In genomic region chr11:72892623-72893022, GRCm38 (mm10) we compare ENCODE assay signal across 21 mouse cellular contexts.
DNase-seq lines count a peak whose midpoint lies in the region; ATAC-seq and TF ChIP-seq lines count a peak whose summit lies in the region.
"Had no signal": no experiment of that assay in that cellular context is flagged by ENCODE, and none has a peak within 500 bp of the region (broad histone marks: within the 10 kb centered on the region; RNA-seq: fewer than 3 reads in every experiment).

No protein-coding gene starts in this region.

- peaks cover 31% of the 10 kb centered on the region; the same call in 1 of the 2 replicates for H3K36me3 ChIP-seq in lung, postnatal 0 days (ENCODE audit: insufficient read depth, low read length)
- peaks cover 25% of the 10 kb centered on the region for H3K36me3 ChIP-seq in stomach, postnatal 0 days (ENCODE audit: control insufficient read depth, insufficient read depth, low read length)
- H3K36me3 ChIP-seq in intestine, postnatal 0 days (ENCODE audit: control insufficient read depth, insufficient read depth): peaks cover 73% of the 10 kb centered on the region

- no peaks in the 10 kb centered on the region for H3K27me3 ChIP-seq in lung, postnatal 0 days (replicated peaks; ENCODE audit: insufficient read depth, low read length)
- no peaks in the 10 kb centered on the region for H3K27me3 ChIP-seq in stomach, postnatal 0 days (ENCODE audit: control insufficient read depth, insufficient read depth, low read length)
- H3K27me3 ChIP-seq in intestine, postnatal 0 days (replicated peaks; ENCODE audit: control insufficient read depth, insufficient read depth, low read length): no peaks in the 10 kb centered on the region
- H3K27me3 ChIP-seq: CH12.LX, Patski had no signal

- no peak for TF ChIP-seq EP300 in lung, postnatal 0 days (IDR thresholded peaks at IDR 0.05)
- TF ChIP-seq EP300 in stomach, postnatal 0 days (optimal IDR thresholded peaks at IDR 0.05): no peak

- WGBS in large intestine, adult 2 months: 61% methylated on average over 1 of the region's 1 CpGs
- 88% methylated on average over 1 of the region's 1 CpGs for WGBS in lung, postnatal 0 days
- 83% methylated on average over 1 of the region's 1 CpGs for WGBS in stomach, postnatal 0 days
- WGBS in intestine, postnatal 0 days: 69% methylated on average over 1 of the region's 1 CpGs

- no peak for TF ChIP-seq CTCF in lung, postnatal 0 days (IDR thresholded peaks at IDR 0.05)
- TF ChIP-seq CTCF in stomach, postnatal 0 days (IDR thresholded peaks at IDR 0.05; ENCODE audit: low read depth): no peak
- no peak for TF ChIP-seq CTCF in intestine, postnatal 0 days (IDR thresholded peaks at IDR 0.05; ENCODE audit: low read depth)

- H3K9me3 ChIP-seq in lung, postnatal 0 days (ENCODE audit: low read length): no peaks in the 10 kb centered on the region
- H3K9me3 ChIP-seq in stomach, postnatal 0 days (ENCODE audit: control insufficient read depth, low read length): no peaks in the 10 kb centered on the region
- no peaks in the 10 kb centered on the region for H3K9me3 ChIP-seq in intestine, postnatal 0 days (ENCODE audit: control insufficient read depth)
- H3K9me3 ChIP-seq: G1E had no signal

- no peaks in the 10 kb centered on the region for H3K4me1 ChIP-seq in lung, postnatal 0 days (ENCODE audit: insufficient read depth, low read depth, low read length)
- no peaks in the 10 kb centered on the region for H3K4me1 ChIP-seq in stomach, postnatal 0 days (replicated peaks; ENCODE audit: control insufficient read depth, insufficient read depth)
- no peaks in the 10 kb centered on the region for H3K4me1 ChIP-seq in intestine, postnatal 0 days (replicated peaks; ENCODE audit: control insufficient read depth, insufficient read depth, low read length)

- H3K27ac ChIP-seq in lung, postnatal 0 days (ENCODE audit: low read length): no peak overlapping the region
- H3K27ac ChIP-seq in stomach, postnatal 0 days (replicated peaks): no peak overlapping the region
- H3K27ac ChIP-seq in intestine, postnatal 0 days (ENCODE audit: low read depth, low read length): no peak overlapping the region

- peak; percentile 55 for DNase-seq in fat pad, adult 2 months (ENCODE audit: extremely low read depth, low read depth, low spot score)
- DNase-seq in gonadal fat pad, adult 2 months (ENCODE audit: low read depth): peak; percentile 61
- DNase-seq in large intestine, adult 2 months (ENCODE audit: low read depth, low spot score): peak; percentile 10
- DNase-seq in lung, postnatal 0 days (ENCODE audit: low spot score): no peak
- no peak for DNase-seq in stomach, postnatal 0 days (ENCODE audit: low spot score)
- DNase-seq: adrenal gland, adult 2 months; adrenal gland, adult 8-10 months; adrenal gland, postnatal 10 days; adrenal gland, postnatal 14 days; adrenal gland, postnatal 25 days; adrenal gland, postnatal 36 days; B cell, adult 2 months; cerebellum, adult 11 months; cerebellum, adult 11-12 months; cerebellum, adult 18-20 months had no signal

- no peak overlapping the region for H3K9ac ChIP-seq in lung, postnatal 0 days (replicated peaks; ENCODE audit: low read depth)
- no peak overlapping the region for H3K9ac ChIP-seq in stomach, postnatal 0 days (ENCODE audit: low read length)
- no peak overlapping the region for H3K9ac ChIP-seq in intestine, postnatal 0 days (ENCODE audit: low read depth, low read length)

- H3K4me2 ChIP-seq in lung, postnatal 0 days (replicated peaks; ENCODE audit: low read depth, low read length): no peak overlapping the region
- H3K4me2 ChIP-seq in stomach, postnatal 0 days (replicated peaks; ENCODE audit: low read depth): no peak overlapping the region
- no peak overlapping the region for H3K4me2 ChIP-seq in intestine, postnatal 0 days (replicated peaks; ENCODE audit: low read depth)

- H3K4me3 ChIP-seq in lung, postnatal 0 days (ENCODE audit: low read depth, low read length): no peak overlapping the region
- no peak overlapping the region for H3K4me3 ChIP-seq in stomach, postnatal 0 days (ENCODE audit: low read depth, low read length)
- no peak overlapping the region for H3K4me3 ChIP-seq in intestine, postnatal 0 days (ENCODE audit: low read depth, low read length)

- no peak for ATAC-seq in lung, postnatal 0 days
- no peak for ATAC-seq in stomach, postnatal 0 days (ENCODE audit: low FRiP score, low TSS enrichment)
- ATAC-seq in intestine, postnatal 0 days: no peak
- ATAC-seq: activated CD4-positive, CD25-positive, alpha-beta regulatory T cell, adult 4 months; CD4-positive, CD25-positive, alpha-beta regulatory T cell, adult 4 months; Patski had no signal

Comparison
In these comparisons a context has a peak if more than half of its experiments do, and no peak if none do; other contexts are left out.
1. DNase-seq: peak in fat pad, adult 2 months (single experiment), gonadal fat pad, adult 2 months (single experiment) and large intestine, adult 2 months (single experiment); none in lung, postnatal 0 days (single experiment) and stomach, postnatal 0 days (single experiment).